Mouse (Mus musculus) CH12.LX (cell line): ENCODE results near the gene Sec24d.

Source experiments
- CHD1 ChIP-seq: IDR thresholded peaks from 2 replicates; pipeline ENCODE4 v1.6.1; 2012; ENCODE audit warnings: low read depth, low read length, improper control_type of control experiment, inconsistent platforms
- CTCF ChIP-seq, 2 experiments: IDR thresholded peaks in 1 of 2; conservative IDR thresholded peaks in 1 of 2; 2 replicates each; pipeline ENCODE4 v1.5.1; 2011 to 2012; ENCODE audit warnings: low read depth in 2 of 2, low read length in 2 of 2, improper control_type of control experiment in 1 of 2, inconsistent platforms in 1 of 2, mild to moderate bottlenecking in 1 of 2, moderate library complexity in 1 of 2
- E2F4 ChIP-seq: IDR thresholded peaks from 2 replicates; pipeline ENCODE4 v1.6.1; 2011; ENCODE audit warnings: low read depth, low read length, improper control_type of control experiment; ENCODE audit not compliant: insufficient replicate concordance
- EP300 ChIP-seq: IDR thresholded peaks from 2 replicates; pipeline ENCODE4 v1.6.1; 2011; ENCODE audit warnings: low read length, improper control_type of control experiment
- ETS1 ChIP-seq: conservative IDR thresholded peaks from 2 replicates; pipeline ENCODE4 v1.6.1; 2012; ENCODE audit warnings: low read depth, mild to moderate bottlenecking, inconsistent platforms, low read length, improper control_type of control experiment, moderate library complexity
- MAFK ChIP-seq: IDR thresholded peaks from 2 replicates; pipeline ENCODE4 v1.6.1; 2011; ENCODE audit warnings: low read length, improper control_type of control experiment; ENCODE audit not compliant: insufficient replicate concordance
- MAX ChIP-seq: IDR thresholded peaks from 2 replicates; pipeline ENCODE4 v1.6.1; 2011; ENCODE audit warnings: low read length, improper control_type of control experiment
- NRF1 ChIP-seq: IDR thresholded peaks from 2 replicates; pipeline ENCODE4 v1.6.1; 2014; ENCODE audit warnings: low read depth, mild to moderate bottlenecking, inconsistent platforms, low read length, improper control_type of control experiment, moderate library complexity
- POLR2A ChIP-seq: IDR thresholded peaks from 2 replicates; pipeline ENCODE4 v1.6.1; 2011; ENCODE audit warnings: low read depth, mild to moderate bottlenecking, improper control_type of control experiment, low read length
- POLR2AphosphoS2 ChIP-seq: IDR thresholded peaks from 2 replicates; pipeline ENCODE4 v1.6.1; 2011; ENCODE audit warnings: low read depth, low read length, improper control_type of control experiment
- TBP ChIP-seq: conservative IDR thresholded peaks from 2 replicates; pipeline ENCODE4 v1.6.1; 2011; ENCODE audit warnings: low read depth, low read length, improper control_type of control experiment
- USF1 ChIP-seq: IDR thresholded peaks from 2 replicates; pipeline ENCODE4 v1.6.1; 2014; ENCODE audit warnings: low read depth, mild to moderate bottlenecking, inconsistent platforms, low read length, improper control_type of control experiment
- ZMIZ1 ChIP-seq: IDR thresholded peaks from 2 replicates; pipeline ENCODE4 v1.6.1; 2012; ENCODE audit warnings: low read depth, mild to moderate bottlenecking, inconsistent platforms, low read length, improper control_type of control experiment

GRCm38 (mm10) chr3:123312477-123313062 lies 45.3 kb downstream of the Sec24d start:
- no peak for TF ChIP-seq EP300
- TF ChIP-seq CTCF (conservative IDR thresholded peaks at IDR 0.05 in 1 of 2, IDR thresholded peaks at IDR 0.05 in 1 of 2; ENCODE audit: low read depth in 2 of 2, low read length in 2 of 2) = no peak
- TF ChIP-seq POLR2A = no peak
- no peak for TF ChIP-seq MAX
- no peak for TF ChIP-seq MAFK
- TF ChIP-seq CHD1 = no peak
- no peak for TF ChIP-seq TBP
- TF ChIP-seq NRF1 = no peak
- no peak for TF ChIP-seq E2F4
- TF ChIP-seq ETS1 = no peak
- no peak for TF ChIP-seq ZMIZ1
- TF ChIP-seq USF1 = no peak
- no peak for TF ChIP-seq POLR2AphosphoS2
